Mouse (Mus musculus) ES-Bruce4 (cell line): ENCODE results near the gene 4930563M21Rik.

Source experiments
- CTCF ChIP-seq: IDR thresholded peaks from one replicate; pipeline ENCODE4 v1.8.1; 2011; ENCODE audit warnings: low read depth, low read length
- POLR2A ChIP-seq: IDR thresholded peaks from one replicate; pipeline ENCODE4 v1.8.1; 2011; ENCODE audit warnings: low read length; ENCODE audit not compliant: insufficient read depth

GRCm38 (mm10) chr9:56041372-56042180 lies 31.2 kb upstream of the 4930563M21Rik start, which contains the start of gene Rcn2:
- TF ChIP-seq CTCF (no peak), POLR2A (peak; percentile 51)
